Mouse (Mus musculus) MEL (cell line): ENCODE data around the gene Ctr9. TPM values are rescaled to one million over a fixed set of nuclear protein-coding genes. Genes with fewer than 3 reads are reported as not detected.

ENCODE experiments used
- polyA plus RNA-seq, 2 experiments: library from polyadenylated mRNA; stranded (reverse) in 1 of 2; unstranded in 1 of 2; fragments of >175 nt in 1 of 2; fragments of >200 nt in 1 of 2; gene quantifications; 2 replicates each; pipeline versions ENCODE4 v1.2.1 to v1.2.4; 2012; ENCODE audit warnings: low replicate concordance in 2 of 2, low read depth in 1 of 2; ENCODE audit not compliant: insufficient read length in 2 of 2, insufficient read depth in 1 of 2, missing spikeins in 1 of 2
- total RNA-seq: library from RNA; depleted of rRNA; stranded (reverse); fragments of 300-350 nt; gene quantifications from 2 replicates; pipeline ENCODE4 v1.2.3, GENCODE M21; 2012; rRNA removed

The Ctr9 gene
- total and polyA plus RNA-seq, 3 experiments: 37.5 to 141 (median 42.8) TPM

Other genes starting within 250 kb of the Ctr9 start
- gene Rnf141, start 184.5 kb upstream of the Ctr9 start, total RNA-seq: 19.7 and 23.3 TPM in 2 replicates
- gene Rnf141, start 184.5 kb upstream of the Ctr9 start, polyA plus RNA-seq: 10 to 100 TPM in 1 of 2 experiments, not detected in 1; 18.8 TPM
- gene Lyve1, start 165.7 kb upstream of the Ctr9 start, total RNA-seq: not detected in 2 replicates
- not detected for gene Lyve1, start 165.7 kb upstream of the Ctr9 start, polyA plus RNA-seq
- gene Mrvi1, start 46.5 kb upstream of the Ctr9 start, total RNA-seq: 0.19 and 0.20 TPM in 2 replicates
- under 1 TPM in 1 of 2 experiments, not detected in 1; 0.92 TPM for gene Mrvi1, start 46.5 kb upstream of the Ctr9 start, polyA plus RNA-seq
- 332 and 344 TPM in 2 replicates for gene Eif4g2, start 54.1 kb downstream of the Ctr9 start, total RNA-seq
- 100 to 1,000 TPM; 935 to 958 TPM for gene Eif4g2, start 54.1 kb downstream of the Ctr9 start, polyA plus RNA-seq